Mouse (Mus musculus) embryo, embryonic 10.5 days (tissue): Measurements from ENCODE around the gene Chd2.

Source experiments
- DNase-seq: peaks from one replicate; pipeline ENCODE4 v3.0.0-alpha.2; 2015; ENCODE audit warnings: low spot score

The Chd2 gene

GRCm38 (mm10) chr7:73402671-73403070, 139.0 kb downstream of the Chd2 start:
- DNase-seq, result no peak

DNA sequence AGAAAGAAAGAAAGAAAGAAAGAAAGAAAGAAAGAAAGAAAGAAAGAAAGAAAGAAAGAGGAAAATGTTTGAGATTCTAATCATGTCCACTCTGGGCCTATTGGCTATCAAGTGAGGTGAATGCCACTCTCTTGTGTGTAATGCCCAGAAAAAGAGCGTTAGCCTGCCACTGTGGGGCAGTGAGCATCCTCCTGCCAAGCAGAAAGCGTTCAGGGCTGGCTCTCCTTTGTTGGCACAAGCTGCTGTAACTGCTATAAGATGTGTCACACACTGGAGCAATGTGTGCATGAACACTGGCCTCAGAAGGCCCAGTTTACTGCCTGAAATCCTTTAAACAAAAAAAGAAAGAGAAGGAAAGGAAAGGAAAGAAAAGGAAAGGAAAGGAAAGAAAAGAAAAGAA, 139.5 kb downstream of the Chd2 start:
- DNase-seq, result no peak

GRCm38 (mm10) chr7:73400051-73400916, 141.3 kb downstream of the Chd2 start:
- peak; percentile 91 for DNase-seq

GRCm38 (mm10) chr7:73399501-73400044, 142.1 kb downstream of the Chd2 start:
- DNase-seq, result peak; percentile 94

DNA sequence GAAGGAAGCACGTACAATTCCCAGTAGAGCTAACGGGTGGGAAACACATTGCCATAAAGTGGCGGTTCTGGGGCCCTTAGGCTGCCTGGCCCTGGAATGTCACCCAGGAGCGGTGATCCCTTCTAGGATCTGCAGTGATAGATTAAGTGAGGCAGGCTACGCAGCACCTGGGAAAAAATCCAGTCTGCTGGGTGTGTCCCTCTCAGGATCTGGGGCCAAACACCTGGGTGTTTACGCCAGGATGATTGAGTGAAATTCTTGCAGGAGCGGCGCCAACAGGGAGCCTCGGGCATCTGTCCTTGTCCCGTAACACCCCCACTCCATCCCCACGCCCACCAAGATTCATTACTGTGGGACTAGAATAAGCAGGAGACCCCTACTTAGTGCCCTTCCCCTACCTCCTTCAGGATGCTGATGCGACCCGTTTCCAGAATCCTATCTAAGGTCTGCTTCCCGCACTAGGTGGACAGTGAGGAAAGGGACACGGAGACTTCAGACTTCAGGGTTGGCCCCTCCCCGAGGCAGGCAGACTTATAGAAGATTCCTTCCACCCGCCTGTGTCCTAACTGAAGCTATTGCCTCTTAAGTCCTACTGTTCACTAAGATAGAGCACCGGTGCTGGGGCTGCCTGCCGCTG, 142.7 kb downstream of the Chd2 start:
- no peak for DNase-seq

GRCm38 (mm10) chr7:73398319-73398718, 143.3 kb downstream of the Chd2 start:
- DNase-seq, result peak; percentile 84

GRCm38 (mm10) chr7:73394013-73394409, 147.6 kb downstream of the Chd2 start:
- DNase-seq, result no peak

DNA sequence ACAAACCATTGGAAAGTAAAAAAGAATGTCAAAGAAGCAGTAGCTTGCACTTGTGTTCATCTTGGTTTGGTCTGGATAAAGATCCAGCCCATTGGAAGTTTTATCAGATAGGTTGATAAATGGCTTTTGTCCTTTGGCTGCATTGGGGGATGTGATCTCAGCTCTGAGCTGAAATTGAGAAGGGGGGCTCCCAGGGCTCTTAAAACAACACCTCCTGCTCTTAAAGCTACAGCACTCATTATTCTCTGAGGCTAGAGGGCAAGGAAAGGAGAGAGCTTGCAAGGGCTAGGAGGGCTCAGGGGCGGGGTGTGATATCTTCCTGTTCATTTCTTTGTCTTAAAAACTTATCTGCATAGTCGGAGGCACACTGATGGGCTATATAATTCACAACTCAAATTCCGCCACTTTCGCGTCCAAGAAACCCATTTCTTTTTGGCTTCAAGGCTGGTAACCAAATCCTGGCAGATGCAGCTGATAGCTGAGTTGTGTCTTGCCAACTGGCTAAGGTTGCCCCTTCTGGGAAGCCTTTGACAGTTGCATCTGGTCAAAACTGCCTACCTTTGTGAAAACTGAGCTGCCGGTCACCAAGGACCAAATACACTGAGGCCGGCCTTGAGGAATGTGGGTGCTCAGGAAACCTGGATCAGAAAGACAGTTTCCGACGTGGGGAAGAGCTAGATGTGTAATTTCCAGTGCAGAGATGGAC, 148.2 kb downstream of the Chd2 start:
- peak; percentile 83 for DNase-seq

- DNase-seq, result peak; percentile 71
Observed at GRCm38 (mm10) chr7:73392359-73392758, 149.3 kb downstream of the Chd2 start.

GRCm38 (mm10) chr7:73391518-73392321, 149.9 kb downstream of the Chd2 start:
- peak; percentile 82 for DNase-seq

GRCm38 (mm10) chr7:73391002-73391517, 150.6 kb downstream of the Chd2 start:
- peak; percentile 91 for DNase-seq

- peak; percentile 66 for DNase-seq
Observed at GRCm38 (mm10) chr7:73390426-73391001, 151.1 kb downstream of the Chd2 start.

DNA sequence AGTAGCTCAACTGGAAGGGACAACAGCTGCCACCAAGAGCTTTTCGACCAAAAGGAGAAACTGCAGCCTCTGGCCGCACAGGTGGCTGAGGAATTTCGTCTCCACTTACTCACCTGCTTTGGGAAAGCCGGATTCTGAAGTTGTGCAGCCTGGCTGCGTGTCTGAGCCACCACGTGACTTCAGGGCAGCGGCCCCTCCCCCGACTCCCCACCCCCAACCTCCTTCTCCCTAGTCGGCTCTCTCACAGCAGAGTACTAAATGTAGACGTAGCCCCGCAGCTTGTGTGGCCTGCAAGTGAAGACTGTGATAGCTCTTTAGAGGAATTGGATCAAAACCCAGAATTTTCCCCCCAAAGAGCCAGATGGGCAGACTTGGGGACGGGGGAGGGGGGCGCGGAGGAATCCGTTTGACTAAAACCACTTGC, 151.7 kb downstream of the Chd2 start:
- DNase-seq, result peak; percentile 77

DNA sequence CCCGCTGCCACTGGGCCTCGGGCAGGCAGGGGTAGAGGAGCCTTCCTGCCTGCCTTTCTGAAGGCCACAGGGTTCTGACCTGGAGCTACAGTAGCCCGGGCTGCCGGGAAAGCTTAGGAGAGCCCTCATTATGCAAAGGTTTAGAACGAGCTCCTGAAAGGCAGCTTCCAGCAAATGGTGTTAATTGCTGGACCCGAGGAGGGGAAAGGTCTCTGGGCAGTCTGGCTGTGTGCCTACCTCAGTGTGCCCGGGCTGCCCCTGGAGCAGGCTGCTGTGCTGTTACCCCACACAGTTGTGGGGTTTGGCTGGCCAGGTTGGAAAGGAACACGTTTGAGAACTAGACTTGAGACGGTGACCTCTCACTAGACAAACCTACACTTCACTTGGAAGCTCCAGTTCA, 152.2 kb downstream of the Chd2 start:
- no peak for DNase-seq

- no peak for DNase-seq
Observed at GRCm38 (mm10) chr7:73388866-73389265, 152.8 kb downstream of the Chd2 start.

DNA sequence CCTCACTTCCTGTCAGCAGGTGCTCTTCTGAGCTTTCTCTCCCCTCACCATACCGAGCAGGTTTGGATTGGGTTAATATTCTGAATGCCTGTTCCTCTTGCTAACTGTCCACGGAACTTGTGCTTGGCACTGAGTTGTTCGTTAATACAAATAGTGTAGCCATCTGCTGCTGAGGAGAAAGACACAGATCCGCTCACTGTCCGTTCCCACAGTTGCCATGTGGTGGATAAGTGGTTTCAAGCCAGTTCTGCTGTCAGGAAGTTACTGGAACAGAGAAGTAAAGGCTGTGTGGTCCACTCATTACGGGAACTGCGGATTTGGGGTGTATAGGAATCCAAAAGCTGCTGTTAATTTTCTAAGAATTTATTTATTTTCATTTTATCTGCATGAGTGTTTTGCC, 158.8 kb downstream of the Chd2 start:
- no peak for DNase-seq

- no peak for DNase-seq
Observed at GRCm38 (mm10) chr7:73378034-73378433, 163.6 kb downstream of the Chd2 start.

- no peak for DNase-seq
Observed at GRCm38 (mm10) chr7:73377307-73377706, 164.3 kb downstream of the Chd2 start.
